Mouse (Mus musculus): ENCODE results near the gene Ufsp2. TPM values are rescaled to one million over a fixed set of nuclear protein-coding genes. Genes with fewer than 3 reads are reported as not detected.

Gene Ufsp2
- 74.5 and 76.8 TPM in 2 replicates for polyA plus RNA-seq (2015; fragmentation: Nextera tagmentation; extraction: Ambion mirVana)

DNA sequence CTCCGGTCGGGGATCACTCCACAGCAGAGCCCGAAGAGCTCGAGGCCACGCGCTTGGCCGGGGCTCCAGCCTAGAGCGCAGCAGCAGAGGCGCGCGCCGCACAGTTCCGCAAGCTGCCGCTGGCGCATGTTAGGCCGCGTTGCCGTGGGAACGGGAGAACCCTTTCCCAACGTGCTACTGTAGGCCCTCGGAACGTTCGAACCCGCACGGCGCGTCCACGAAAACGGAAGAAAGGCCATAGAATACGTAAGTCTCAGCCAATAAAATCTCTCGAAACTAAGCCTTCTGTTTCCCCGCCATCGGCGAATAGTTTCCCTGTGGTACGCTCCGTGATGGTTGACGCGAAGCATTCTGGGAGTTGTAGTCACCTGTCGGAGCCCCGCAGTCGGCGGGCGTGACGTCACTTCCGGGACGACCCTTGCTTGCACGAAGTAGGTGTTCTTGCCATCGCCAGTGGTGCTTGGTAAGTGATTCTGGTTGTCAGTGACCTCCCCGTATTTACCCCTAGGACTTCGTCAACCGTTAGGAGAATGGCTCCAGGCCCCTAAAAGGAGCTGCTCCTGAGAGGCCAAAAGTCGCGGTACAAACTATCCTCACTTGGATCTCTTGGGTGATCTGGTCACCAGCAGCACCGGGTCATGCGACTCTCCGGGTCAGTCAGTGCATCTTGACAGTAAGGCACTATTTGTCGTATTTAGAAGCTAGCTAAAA, at the start of gene Ufsp2, which contains the start of gene 1700029J07Rik:
TSS of gene Ufsp2 (plus strand) at position 403 of the 711 bp plus-strand sequence.
TSS of gene 1700029J07Rik (minus strand) at position 127 of the 711 bp plus-strand sequence.
- Histone ChIP-seq H3K9me3 (replicated peaks) (no peaks in the 10 kb centered on the region), H3K4me2 (peak within 1 kb of the TSS; percentile 69), H3K9ac (replicated peaks) (peak within 1 kb of the TSS; percentile 73), H3K36me3 (peaks cover 5% of the 10 kb centered on the region; the same call in 1 of the 2 replicates), H3K27me3 (replicated peaks) (no peaks in the 10 kb centered on the region), H3K4me1 (peaks cover 16% of the 10 kb centered on the region), H3K4me3 (replicated peaks) (peak within 1 kb of the TSS; percentile 67), H3K27ac (replicated peaks) (peak within 1 kb of the TSS; percentile 86)
- WGBS: under 1% methylated on average over 57 of the region's 57 CpGs
- peak; percentile 98 for ATAC-seq (ENCODE audit: low FRiP score)

DNA sequence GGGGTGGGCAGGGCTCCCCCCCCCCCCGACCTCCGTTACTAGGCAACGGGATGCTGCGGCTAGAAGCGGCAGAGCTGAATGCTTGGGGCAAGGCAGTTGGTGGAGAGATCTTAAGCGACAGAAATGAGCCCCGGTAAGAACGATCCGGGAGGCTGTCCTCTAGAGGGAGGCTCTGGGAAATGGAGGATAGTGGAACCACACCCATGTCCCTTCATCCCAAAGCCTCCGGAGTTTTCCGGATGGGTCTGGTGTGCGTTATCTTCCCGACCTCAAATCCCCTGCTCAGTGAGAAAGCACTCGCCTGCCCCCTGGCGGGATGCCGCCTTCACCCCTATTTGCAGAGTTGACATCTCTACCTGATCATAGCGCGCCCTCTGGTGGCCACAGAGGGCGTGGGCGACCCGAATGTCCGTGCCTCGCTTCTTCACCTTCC, 40.7 kb upstream of the Ufsp2 start, which contains the start of gene Ccdc110:
TSS of gene Ccdc110 (plus strand) at position 38 of the 433 bp plus-strand sequence.
- WGBS: 2% methylated on average over 23 of the region's 23 CpGs
- H3K27me3 ChIP-seq (replicated peaks): no peaks in the 10 kb centered on the region
- H3K4me1 ChIP-seq: peaks cover 6% of the 10 kb centered on the region; the same call in 1 of the 2 replicates
- no peaks in the 10 kb centered on the region for H3K9me3 ChIP-seq (replicated peaks)
- H3K4me3 ChIP-seq (replicated peaks): peak within 1 kb of the TSS; percentile 42
- ATAC-seq (ENCODE audit: low FRiP score): peak; percentile 91
- peak within 1 kb of the TSS; percentile 43; the same call in 1 of the 2 replicates for H3K9ac ChIP-seq (replicated peaks)
- H3K4me2 ChIP-seq: peak within 1 kb of the TSS; percentile 69
- no peaks in the 10 kb centered on the region for H3K36me3 ChIP-seq
- no peak within 1 kb of the TSS for H3K27ac ChIP-seq (replicated peaks)

GRCm38 (mm10) chr8:45936986-45937385, 38.3 kb upstream of the Ufsp2 start:
- no peaks in the 10 kb centered on the region for H3K36me3 ChIP-seq
- no peaks in the 10 kb centered on the region for H3K27me3 ChIP-seq (replicated peaks)

DNA sequence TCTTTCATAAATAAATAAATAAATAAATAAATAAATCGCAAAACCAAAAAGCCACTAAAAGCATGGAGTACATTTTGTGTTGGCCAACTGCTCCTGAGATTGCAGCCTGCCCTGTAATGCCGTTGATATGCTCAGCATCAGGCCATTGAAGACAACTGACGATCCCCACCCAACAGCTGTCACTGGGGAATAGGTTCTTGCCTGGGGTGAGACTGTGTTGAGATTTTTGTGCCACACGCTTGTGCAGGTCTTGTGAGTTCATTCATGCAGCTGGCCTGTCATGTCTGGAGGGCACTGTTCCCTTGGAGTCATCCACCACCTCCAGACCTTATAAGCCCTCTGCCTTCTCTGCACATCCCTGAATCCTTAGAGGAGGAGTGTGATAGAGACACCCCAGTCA, 29.0 kb upstream of the Ufsp2 start:
- Histone ChIP-seq H3K4me3 (replicated peaks) (no peak overlapping the region), H3K9ac (replicated peaks) (no peak overlapping the region), H3K27ac (replicated peaks) (no peak overlapping the region), H3K4me1 (no peaks in the 10 kb centered on the region), H3K4me2 (no peak overlapping the region), H3K36me3 (no peaks in the 10 kb centered on the region), H3K27me3 (replicated peaks) (no peaks in the 10 kb centered on the region), H3K9me3 (replicated peaks) (no peaks in the 10 kb centered on the region)
- WGBS: 92% methylated on average over 4 of the region's 4 CpGs
- ATAC-seq (ENCODE audit: low FRiP score): no peak

More at GRCm38 (mm10) chr8:45936986-45937385, 38.3 kb upstream of the Ufsp2 start:
- Histone ChIP-seq H3K9ac (replicated peaks) (no peak overlapping the region), H3K4me2 (no peak overlapping the region), H3K9me3 (replicated peaks) (no peaks in the 10 kb centered on the region), H3K4me3 (replicated peaks) (no peak overlapping the region), H3K27ac (replicated peaks) (no peak overlapping the region), H3K4me1 (peaks cover 6% of the 10 kb centered on the region; the same call in 1 of the 2 replicates)
- ATAC-seq (ENCODE audit: low FRiP score): no peak
- 93% methylated on average over 9 of the region's 9 CpGs for WGBS

GRCm38 (mm10) chr8:45950622-45951021, 24.7 kb upstream of the Ufsp2 start:
- Histone ChIP-seq H3K4me3 (replicated peaks) (no peak overlapping the region), H3K9ac (replicated peaks) (no peak overlapping the region), H3K9me3 (replicated peaks) (no peaks in the 10 kb centered on the region), H3K4me1 (no peaks in the 10 kb centered on the region), H3K4me2 (no peak overlapping the region), H3K27ac (replicated peaks) (no peak overlapping the region), H3K27me3 (replicated peaks) (no peaks in the 10 kb centered on the region), H3K36me3 (no peaks in the 10 kb centered on the region)
- whole genome bisulfite sequencing: 44% methylated on average over 2 of the region's 2 CpGs
- ATAC-seq (ENCODE audit: low FRiP score): no peak

DNA sequence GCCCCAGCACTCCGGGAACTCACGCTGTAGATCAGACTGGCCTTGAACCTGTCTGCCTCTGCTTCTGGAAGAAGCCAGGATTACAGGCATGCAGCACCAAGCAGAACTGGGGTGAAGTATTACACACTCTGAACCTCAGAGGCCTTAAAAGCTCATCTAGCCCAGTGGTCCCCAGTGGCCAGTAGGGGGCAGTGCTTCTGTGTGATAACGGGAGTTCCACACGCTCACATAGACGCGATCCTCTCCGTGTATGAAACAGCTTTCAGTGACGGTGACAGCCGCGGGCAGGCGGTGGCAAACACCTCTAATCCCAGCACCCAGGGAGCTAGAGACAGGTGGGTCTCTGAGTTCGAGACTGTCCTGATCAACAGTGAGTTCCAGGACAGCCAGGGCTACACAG, 4.4 kb upstream of the Ufsp2 start:
- no peak for ATAC-seq (ENCODE audit: low FRiP score)
- Histone ChIP-seq H3K4me1 (peaks cover 10% of the 10 kb centered on the region), H3K4me2 (no peak overlapping the region), H3K9me3 (replicated peaks) (no peaks in the 10 kb centered on the region), H3K9ac (replicated peaks) (no peak overlapping the region), H3K4me3 (replicated peaks) (no peak overlapping the region), H3K27ac (replicated peaks) (no peak overlapping the region), H3K27me3 (replicated peaks) (no peaks in the 10 kb centered on the region), H3K36me3 (no peaks in the 10 kb centered on the region)
- 96% methylated on average over 12 of the region's 12 CpGs for WGBS

DNA sequence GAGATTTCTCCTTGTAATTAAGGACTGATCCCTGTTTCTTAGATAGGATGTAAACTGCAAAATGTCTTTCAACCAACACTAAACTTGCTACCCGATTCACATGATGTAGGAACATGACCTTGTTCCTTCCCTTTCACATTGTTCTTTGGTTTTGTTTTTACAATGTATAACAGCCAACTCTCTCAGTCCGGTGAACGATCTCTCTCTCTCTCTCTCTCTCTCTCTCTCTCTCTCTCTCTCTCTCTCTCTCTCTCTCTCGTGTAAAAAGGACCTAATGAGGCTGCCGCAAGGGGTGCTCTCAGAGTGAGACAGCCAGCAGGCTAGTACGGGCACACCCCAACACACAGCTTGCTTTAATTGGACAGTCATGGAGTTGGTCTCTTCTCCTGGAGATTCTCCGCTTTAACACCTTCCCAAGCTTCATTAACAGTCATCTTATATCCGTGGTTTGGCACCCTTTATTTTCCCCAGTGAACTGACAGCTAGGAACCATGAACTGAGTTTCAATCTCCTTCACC, 1.3 kb upstream of the Ufsp2 start:
- 69% methylated on average over 8 of the region's 8 CpGs for WGBS
- ATAC-seq (ENCODE audit: low FRiP score): no peak

DNA sequence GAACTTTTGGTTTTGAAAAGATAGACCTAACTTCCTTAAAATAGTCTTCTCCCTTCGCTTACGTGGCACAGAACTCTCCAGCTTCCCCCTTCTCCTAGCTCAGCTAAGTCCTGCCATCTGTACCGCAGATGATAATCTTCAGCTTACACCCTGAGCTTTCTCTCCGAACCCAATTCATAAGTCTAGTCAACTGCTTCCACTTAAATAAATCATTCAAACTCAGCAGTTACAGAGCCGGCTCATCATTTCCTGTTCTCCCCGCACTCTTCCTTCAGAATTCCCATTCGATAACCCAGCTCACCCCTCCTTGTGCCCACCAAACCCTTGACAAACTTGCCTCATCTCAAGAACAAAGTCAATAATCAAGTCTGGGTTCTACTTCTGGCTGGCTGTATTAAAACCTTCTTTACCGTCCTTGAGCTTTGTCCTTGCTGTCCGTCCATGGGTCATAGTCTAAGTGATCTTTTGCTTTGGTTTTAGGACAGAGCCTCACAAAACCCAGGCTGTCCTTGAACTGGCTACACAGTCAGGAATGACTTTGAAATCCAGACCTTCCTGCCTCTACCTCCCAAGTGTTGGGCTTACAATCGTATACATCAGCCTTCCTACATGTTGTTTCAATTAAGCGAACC, 625 bp downstream of the Ufsp2 start:
- H3K9ac ChIP-seq (replicated peaks): peak overlapping the region; percentile 62
- peak; percentile 28 for ATAC-seq (ENCODE audit: low FRiP score)
- peak overlapping the region; percentile 69 for H3K4me2 ChIP-seq
- no peaks in the 10 kb centered on the region for H3K9me3 ChIP-seq (replicated peaks)
- H3K4me3 ChIP-seq (replicated peaks): peak overlapping the region; percentile 67
- peak overlapping the region; percentile 86 for H3K27ac ChIP-seq (replicated peaks)
- peaks cover 9% of the 10 kb centered on the region for H3K36me3 ChIP-seq
- 71% methylated on average over 11 of the region's 11 CpGs for WGBS
- H3K4me1 ChIP-seq: peaks cover 16% of the 10 kb centered on the region
- no peaks in the 10 kb centered on the region for H3K27me3 ChIP-seq (replicated peaks)

More for the DNA sequence above, 1.3 kb upstream of the Ufsp2 start:
- Histone ChIP-seq H3K4me1 (peaks cover 16% of the 10 kb centered on the region), H3K9ac (replicated peaks) (no peak overlapping the region; the same call in 1 of the 2 replicates), H3K27me3 (replicated peaks) (no peaks in the 10 kb centered on the region), H3K36me3 (peaks cover 5% of the 10 kb centered on the region; the same call in 1 of the 2 replicates), H3K9me3 (replicated peaks) (no peaks in the 10 kb centered on the region), H3K4me2 (peak overlapping the region; percentile 69), H3K27ac (replicated peaks) (0 out of 2 replicates have a peak overlapping the region, but pooled peaks have one; percentile 86), H3K4me3 (replicated peaks) (no peak overlapping the region)

- no peak for ATAC-seq (ENCODE audit: low FRiP score)
- no peaks in the 10 kb centered on the region for H3K9me3 ChIP-seq (replicated peaks)
- no peaks in the 10 kb centered on the region for H3K27me3 ChIP-seq (replicated peaks)
- H3K4me2 ChIP-seq: no peak overlapping the region
- no peak overlapping the region for H3K4me3 ChIP-seq (replicated peaks)
- H3K27ac ChIP-seq (replicated peaks): no peak overlapping the region
- no peaks in the 10 kb centered on the region for H3K4me1 ChIP-seq
- 86% methylated on average over 3 of the region's 3 CpGs for WGBS
- H3K9ac ChIP-seq (replicated peaks): no peak overlapping the region
- peaks cover 30% of the 10 kb centered on the region for H3K36me3 ChIP-seq
These were observed 11.3 kb downstream of the Ufsp2 start for GRCm38 (mm10) chr8:45986665-45987064.

DNA sequence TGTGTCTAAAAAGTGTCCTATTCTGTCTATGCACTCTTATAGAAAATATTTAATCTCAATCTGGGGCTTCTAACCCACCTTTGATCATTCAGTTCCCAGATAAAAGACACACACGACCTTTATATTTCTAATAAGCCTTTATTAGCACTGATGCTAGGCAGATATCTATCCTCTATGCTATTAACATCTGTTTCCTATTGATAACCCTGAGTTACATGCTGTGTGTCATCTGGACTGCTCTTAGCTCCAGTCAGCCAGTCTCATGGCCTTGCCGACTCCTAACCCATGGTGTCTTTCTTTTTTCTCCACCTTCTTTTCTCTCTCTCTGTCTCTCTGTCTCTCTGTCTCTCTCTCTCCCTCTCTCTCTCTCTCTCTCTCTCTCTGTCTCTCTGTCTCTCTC, 12.9 kb downstream of the Ufsp2 start:
- no peak overlapping the region for H3K27ac ChIP-seq (replicated peaks)
- H3K36me3 ChIP-seq: peaks cover 22% of the 10 kb centered on the region
- ATAC-seq (ENCODE audit: low FRiP score): no peak
- H3K27me3 ChIP-seq (replicated peaks): no peaks in the 10 kb centered on the region
- no peak overlapping the region for H3K4me3 ChIP-seq (replicated peaks)
- H3K4me2 ChIP-seq: no peak overlapping the region
- H3K9me3 ChIP-seq (replicated peaks): no peaks in the 10 kb centered on the region
- H3K4me1 ChIP-seq: no peaks in the 10 kb centered on the region
- 61% methylated on average over 2 of the region's 2 CpGs for WGBS
- H3K9ac ChIP-seq (replicated peaks): no peak overlapping the region

DNA sequence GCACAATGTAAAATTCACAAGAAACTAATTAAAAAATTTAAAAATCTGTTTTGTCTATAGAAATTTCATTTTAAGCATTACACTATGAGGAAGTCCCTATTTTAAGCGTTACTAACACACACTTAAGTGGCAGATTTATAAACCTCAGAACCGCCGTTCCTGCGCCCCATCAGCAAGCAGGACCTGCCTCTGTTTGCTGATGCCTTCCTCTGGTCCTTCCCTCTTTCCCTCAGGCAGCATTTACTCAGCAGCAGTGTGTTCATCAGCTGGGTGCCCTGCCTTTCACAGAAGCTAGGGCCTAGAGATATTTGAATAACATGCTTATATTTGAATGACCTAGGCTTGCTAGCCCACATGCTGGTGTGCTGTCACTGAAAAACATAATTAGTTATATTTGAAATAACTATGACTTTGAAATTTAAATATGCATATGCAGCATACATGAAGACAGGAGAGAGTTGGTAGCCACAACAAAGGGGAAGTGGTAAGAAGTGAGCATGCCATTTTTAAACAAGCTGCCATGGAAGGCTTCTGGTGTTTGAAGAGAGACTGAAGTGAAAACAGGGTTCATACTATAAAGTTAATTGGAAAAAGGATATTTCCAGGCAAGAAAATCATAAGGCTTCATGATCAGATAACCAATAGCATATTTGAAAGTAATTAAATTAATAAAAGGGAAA, 15.4 kb downstream of the Ufsp2 start:
- no peak for ATAC-seq (ENCODE audit: low FRiP score)
- no peak overlapping the region for H3K4me3 ChIP-seq (replicated peaks)
- H3K27ac ChIP-seq (replicated peaks): no peak overlapping the region
- no peak overlapping the region for H3K9ac ChIP-seq (replicated peaks)
- no peak overlapping the region for H3K4me2 ChIP-seq
- H3K36me3 ChIP-seq: peaks cover 22% of the 10 kb centered on the region
- no peaks in the 10 kb centered on the region for H3K9me3 ChIP-seq (replicated peaks)
- H3K4me1 ChIP-seq: no peaks in the 10 kb centered on the region
- 84% methylated on average over 4 of the region's 4 CpGs for WGBS
- H3K27me3 ChIP-seq (replicated peaks): no peaks in the 10 kb centered on the region
